Mouse (Mus musculus) neural tube, embryonic 12.5 days (tissue): ENCODE measurements around the gene Mob2. TPM values are rescaled to one million over a fixed set of nuclear protein-coding genes. Genes with fewer than 3 reads are reported as not detected.

Experiments used
- ATAC-seq: fragments of 200-750 bp; cut with Nextera tagmentation; 2 replicates; pipeline ENCODE4 v1.8.0; 2017; ENCODE audit warnings: low read depth, mild to moderate bottlenecking, moderate TSS enrichment, moderate library complexity; ENCODE audit not compliant: low FRiP score
- H3K27ac ChIP-seq: fragments of 300-500 bp; sonication (generic); 2 replicates; pipeline ENCODE4 v1.5.1; 2016
- H3K27me3 ChIP-seq: fragments of 300-500 bp; sonication (generic); replicated peaks from 2 replicates; pipeline ENCODE4 v1.6.1; 2016; ENCODE audit warnings: mild to moderate bottlenecking
- H3K36me3 ChIP-seq: fragments of 300-500 bp; sonication (generic); 2 replicates; pipeline ENCODE4 v1.6.1; 2016; ENCODE audit warnings: mild to moderate bottlenecking
- H3K4me1 ChIP-seq: fragments of 300-500 bp; sonication (generic); 2 replicates; pipeline ENCODE4 v1.6.1; 2016
- H3K4me2 ChIP-seq: fragments of 300-500 bp; sonication (generic); replicated peaks from 2 replicates; pipeline ENCODE4 v1.6.1; 2016; ENCODE audit warnings: mild to moderate bottlenecking
- H3K4me3 ChIP-seq: fragments of 300-500 bp; sonication (generic); 2 replicates; pipeline ENCODE4 v1.5.1; 2016
- H3K9ac ChIP-seq: fragments of 300-500 bp; sonication (generic); 2 replicates; pipeline ENCODE4 v1.6.1; 2016; ENCODE audit warnings: mild to moderate bottlenecking
- H3K9me3 ChIP-seq: fragments of 300-500 bp; sonication (generic); 2 replicates; pipeline ENCODE4 v1.6.1; 2016; ENCODE audit warnings: mild to moderate bottlenecking
- WGBS: fragments of 180-500 bp; shearing (Covaris S2); methylation state at CpG from one replicate; pipeline ENCODE4 v1.1.7; 2016; 5-methylcytosine and 5-hydroxymethylcytosine counted together
- polyA plus RNA-seq: library from polyadenylated mRNA; unstranded; fragments of >200 nt; fragmentation: Nextera tagmentation; extraction: Ambion mirVana; gene quantifications from 2 replicates; pipeline ENCODE4 v1.2.1, GENCODE M21; 2016

Gene Mob2
- polyA plus RNA-seq, 1 experiment from 2014 or later: 52.2 TPM

- Histone ChIP-seq H3K27ac (no peak overlapping the region), H3K4me3 (no peak overlapping the region), H3K27me3 (peaks cover 29% of the 10 kb centered on the region), H3K4me1 (peaks cover 53% of the 10 kb centered on the region), H3K9ac (no peak overlapping the region), H3K4me2 (no peak overlapping the region), H3K9me3 (no peaks in the 10 kb centered on the region), H3K36me3 (peaks cover 58% of the 10 kb centered on the region)
- WGBS: 84% methylated on average over 1 of the region's 1 CpGs
- no peak for ATAC-seq
These were observed 26.3 kb upstream of the Mob2 start for GRCm38 (mm10) chr7:142087069-142087652.

GRCm38 (mm10) chr7:142086159-142086905 lies 25.5 kb upstream of the Mob2 start:
- Histone ChIP-seq H3K9ac (no peak overlapping the region), H3K9me3 (no peaks in the 10 kb centered on the region), H3K4me1 (peaks cover 49% of the 10 kb centered on the region), H3K4me2 (no peak overlapping the region), H3K27me3 (peaks cover 36% of the 10 kb centered on the region), H3K4me3 (no peak overlapping the region), H3K36me3 (peaks cover 63% of the 10 kb centered on the region), H3K27ac (no peak overlapping the region)
- 90% methylated on average over 4 of the region's 4 CpGs for WGBS
- no peak for ATAC-seq

- Histone ChIP-seq H3K9ac (no peak overlapping the region), H3K9me3 (no peaks in the 10 kb centered on the region), H3K36me3 (peaks cover 73% of the 10 kb centered on the region), H3K4me2 (no peak overlapping the region), H3K27me3 (peaks cover 46% of the 10 kb centered on the region), H3K27ac (no peak overlapping the region), H3K4me3 (no peak overlapping the region), H3K4me1 (peaks cover 34% of the 10 kb centered on the region)
- no peak for ATAC-seq
- 58% methylated on average over 3 of the region's 3 CpGs for WGBS
These were observed 24.0 kb upstream of the Mob2 start for GRCm38 (mm10) chr7:142084820-142085219.

- H3K27ac ChIP-seq: no peak overlapping the region
- peaks cover 46% of the 10 kb centered on the region for H3K27me3 ChIP-seq
- no peak overlapping the region for H3K4me3 ChIP-seq
- H3K9me3 ChIP-seq: no peaks in the 10 kb centered on the region
- 31% methylated on average over 5 of the region's 5 CpGs for whole genome bisulfite sequencing
- H3K9ac ChIP-seq: no peak overlapping the region
- H3K4me2 ChIP-seq: no peak overlapping the region
- ATAC-seq: no peak
- H3K36me3 ChIP-seq: peaks cover 77% of the 10 kb centered on the region
- H3K4me1 ChIP-seq: peaks cover 30% of the 10 kb centered on the region
These were observed 23.5 kb upstream of the Mob2 start for GRCm38 (mm10) chr7:142084395-142084794.

GRCm38 (mm10) chr7:142083588-142084317 lies 22.9 kb upstream of the Mob2 start:
- Histone ChIP-seq H3K4me3 (no peak overlapping the region), H3K4me1 (peaks cover 23% of the 10 kb centered on the region), H3K36me3 (peaks cover 77% of the 10 kb centered on the region), H3K4me2 (no peak overlapping the region), H3K27me3 (peaks cover 46% of the 10 kb centered on the region), H3K27ac (no peak overlapping the region), H3K9ac (no peak overlapping the region), H3K9me3 (no peaks in the 10 kb centered on the region)
- no peak for ATAC-seq
- 35% methylated on average over 12 of the region's 12 CpGs for WGBS

- no peak overlapping the region for H3K27ac ChIP-seq
- 24% methylated on average over 16 of the region's 16 CpGs for WGBS
- peak overlapping the region; percentile 45 for H3K4me2 ChIP-seq
- H3K9me3 ChIP-seq: no peaks in the 10 kb centered on the region
- H3K27me3 ChIP-seq: peaks cover 46% of the 10 kb centered on the region
- peaks cover 12% of the 10 kb centered on the region for H3K4me1 ChIP-seq
- ATAC-seq: no peak
- peaks cover 70% of the 10 kb centered on the region for H3K36me3 ChIP-seq
- H3K4me3 ChIP-seq: no peak overlapping the region
- 0 out of 2 replicates have a peak overlapping the region, but pooled peaks have one; percentile 8 for H3K9ac ChIP-seq
These were observed 21.7 kb upstream of the Mob2 start for GRCm38 (mm10) chr7:142082607-142083006.

- Histone ChIP-seq H3K4me2 (peak overlapping the region; percentile 45), H3K4me3 (peak overlapping the region; percentile 16), H3K27ac (no peak overlapping the region), H3K36me3 (peaks cover 66% of the 10 kb centered on the region), H3K27me3 (peaks cover 46% of the 10 kb centered on the region), H3K9me3 (no peaks in the 10 kb centered on the region), H3K4me1 (peaks cover 11% of the 10 kb centered on the region), H3K9ac (0 out of 2 replicates have a peak overlapping the region, but pooled peaks have one; percentile 8)
- WGBS: 8% methylated on average over 38 of the region's 38 CpGs
- no peak for ATAC-seq
These were observed 21.3 kb upstream of the Mob2 start for GRCm38 (mm10) chr7:142082179-142082578.

- peaks cover 62% of the 10 kb centered on the region for H3K36me3 ChIP-seq
- H3K9ac ChIP-seq: 0 out of 2 replicates have a peak overlapping the region, but pooled peaks have one; percentile 8
- H3K9me3 ChIP-seq: no peaks in the 10 kb centered on the region
- H3K27ac ChIP-seq: no peak overlapping the region
- ATAC-seq: no peak
- H3K4me1 ChIP-seq: peaks cover 11% of the 10 kb centered on the region
- H3K4me2 ChIP-seq: peak overlapping the region; percentile 45
- peaks cover 46% of the 10 kb centered on the region for H3K27me3 ChIP-seq
- H3K4me3 ChIP-seq: peak overlapping the region; percentile 16; the same call in 1 of the 2 replicates
- WGBS: 23% methylated on average over 17 of the region's 17 CpGs
These were observed 20.9 kb upstream of the Mob2 start for GRCm38 (mm10) chr7:142081736-142082135.

GRCm38 (mm10) chr7:142080876-142081275 lies 20.0 kb upstream of the Mob2 start:
- Histone ChIP-seq H3K9ac (no peak overlapping the region), H3K9me3 (no peaks in the 10 kb centered on the region), H3K27ac (no peak overlapping the region), H3K36me3 (peaks cover 54% of the 10 kb centered on the region), H3K4me3 (no peak overlapping the region), H3K4me1 (peaks cover 11% of the 10 kb centered on the region), H3K4me2 (no peak overlapping the region), H3K27me3 (peaks cover 46% of the 10 kb centered on the region)
- no peak for ATAC-seq
- 60% methylated on average over 2 of the region's 2 CpGs for WGBS

GRCm38 (mm10) chr7:142079365-142079764 lies 18.5 kb upstream of the Mob2 start:
- H3K4me1 ChIP-seq: peaks cover 11% of the 10 kb centered on the region
- no peak for ATAC-seq
- no peaks in the 10 kb centered on the region for H3K9me3 ChIP-seq
- H3K27me3 ChIP-seq: peaks cover 39% of the 10 kb centered on the region
- no peak overlapping the region for H3K27ac ChIP-seq
- no peak overlapping the region for H3K4me2 ChIP-seq
- 36% methylated on average over 5 of the region's 5 CpGs for WGBS
- peaks cover 41% of the 10 kb centered on the region for H3K36me3 ChIP-seq
- H3K4me3 ChIP-seq: no peak overlapping the region
- no peak overlapping the region for H3K9ac ChIP-seq

GRCm38 (mm10) chr7:142077138-142077537 lies 16.3 kb upstream of the Mob2 start:
- 66% methylated on average over 3 of the region's 3 CpGs for whole genome bisulfite sequencing
- no peak overlapping the region for H3K27ac ChIP-seq
- H3K36me3 ChIP-seq: peaks cover 19% of the 10 kb centered on the region
- H3K9me3 ChIP-seq: no peaks in the 10 kb centered on the region
- H3K4me3 ChIP-seq: no peak overlapping the region
- H3K4me1 ChIP-seq: peaks cover 4% of the 10 kb centered on the region
- no peak overlapping the region for H3K4me2 ChIP-seq
- ATAC-seq: no peak
- H3K9ac ChIP-seq: no peak overlapping the region
- peaks cover 17% of the 10 kb centered on the region for H3K27me3 ChIP-seq
